Mouse (Mus musculus): ENCODE measurements around the gene 9930022D16Rik. TPM values are rescaled to one million over a fixed set of nuclear protein-coding genes. Genes with fewer than 3 reads are reported as not detected.

9930022D16Rik gene
- polyA plus RNA-seq, 1 experiment from 2014 or later = not detected

- Histone ChIP-seq H3K9me3 (ENCODE audit: control insufficient read depth, low read length) (no peaks in the 10 kb centered on the region), H3K27me3 (ENCODE audit: control insufficient read depth, insufficient read depth, low read length) (no peaks in the 10 kb centered on the region), H3K4me2 (replicated peaks) (no peak overlapping the region), H3K4me3 (replicated peaks; ENCODE audit: low read length) (no peak overlapping the region), H3K9ac (no peak overlapping the region), H3K36me3 (replicated peaks; ENCODE audit: control insufficient read depth, insufficient read depth) (peaks cover 20% of the 10 kb centered on the region), H3K4me1 (replicated peaks; ENCODE audit: control insufficient read depth, insufficient read depth, low read length) (peaks cover 10% of the 10 kb centered on the region), H3K27ac (no peak overlapping the region)
- DNase-seq (ENCODE audit: low spot score) (no peak), ATAC-seq (ENCODE audit: low FRiP score) (no peak)
- WGBS = 61% methylated on average over 3 of the region's 3 CpGs
Observed at GRCm38 (mm10) chr11:109441119-109441518, 27.4 kb downstream of the 9930022D16Rik start.

GRCm38 (mm10) chr11:109442166-109442730 is 28.5 kb downstream of the 9930022D16Rik start:
- no peak for DNase-seq (ENCODE audit: low spot score)
- 73% methylated on average over 5 of the region's 5 CpGs for WGBS
- Histone ChIP-seq H3K4me2 (replicated peaks) (no peak overlapping the region), H3K36me3 (replicated peaks; ENCODE audit: control insufficient read depth, insufficient read depth) (peaks cover 11% of the 10 kb centered on the region), H3K9me3 (ENCODE audit: control insufficient read depth, low read length) (no peaks in the 10 kb centered on the region), H3K9ac (no peak overlapping the region), H3K4me3 (replicated peaks; ENCODE audit: low read length) (no peak overlapping the region), H3K27me3 (ENCODE audit: control insufficient read depth, insufficient read depth, low read length) (no peaks in the 10 kb centered on the region), H3K4me1 (replicated peaks; ENCODE audit: control insufficient read depth, insufficient read depth, low read length) (peaks cover 10% of the 10 kb centered on the region), H3K27ac (no peak overlapping the region)
- ATAC-seq (ENCODE audit: low FRiP score) = no peak

GRCm38 (mm10) chr11:109443468-109444263 is 29.9 kb downstream of the 9930022D16Rik start:
- no peak for ATAC-seq (ENCODE audit: low FRiP score)
- H3K4me1 ChIP-seq (replicated peaks; ENCODE audit: control insufficient read depth, insufficient read depth, low read length) = peaks cover 10% of the 10 kb centered on the region
- H3K27me3 ChIP-seq (ENCODE audit: control insufficient read depth, insufficient read depth, low read length) = no peaks in the 10 kb centered on the region
- no peak overlapping the region for H3K4me3 ChIP-seq (replicated peaks; ENCODE audit: low read length)
- no peak overlapping the region for H3K27ac ChIP-seq
- H3K36me3 ChIP-seq (replicated peaks; ENCODE audit: control insufficient read depth, insufficient read depth) = no peaks in the 10 kb centered on the region
- DNase-seq (ENCODE audit: low spot score) = no peak
- H3K9ac ChIP-seq = no peak overlapping the region
- no peaks in the 10 kb centered on the region for H3K9me3 ChIP-seq (ENCODE audit: control insufficient read depth, low read length)
- H3K4me2 ChIP-seq (replicated peaks) = no peak overlapping the region
- WGBS = 90% methylated on average over 8 of the region's 8 CpGs

GRCm38 (mm10) chr11:109444600-109444999 is 30.9 kb downstream of the 9930022D16Rik start:
- ATAC-seq (ENCODE audit: low FRiP score) = no peak
- Histone ChIP-seq H3K27ac (no peak overlapping the region), H3K36me3 (replicated peaks; ENCODE audit: control insufficient read depth, insufficient read depth) (no peaks in the 10 kb centered on the region), H3K4me1 (replicated peaks; ENCODE audit: control insufficient read depth, insufficient read depth, low read length) (peaks cover 8% of the 10 kb centered on the region), H3K9ac (no peak overlapping the region), H3K4me2 (replicated peaks) (no peak overlapping the region), H3K9me3 (ENCODE audit: control insufficient read depth, low read length) (no peaks in the 10 kb centered on the region), H3K4me3 (replicated peaks; ENCODE audit: low read length) (no peak overlapping the region), H3K27me3 (ENCODE audit: control insufficient read depth, insufficient read depth, low read length) (no peaks in the 10 kb centered on the region)
- 50% methylated on average over 7 of the region's 7 CpGs for WGBS
- no peak for DNase-seq (ENCODE audit: low spot score)

- WGBS = 61% methylated on average over 13 of the region's 13 CpGs
- H3K4me1 ChIP-seq (replicated peaks; ENCODE audit: control insufficient read depth, insufficient read depth, low read length) = no peaks in the 10 kb centered on the region
- H3K9ac ChIP-seq = no peak overlapping the region
- no peaks in the 10 kb centered on the region for H3K27me3 ChIP-seq (ENCODE audit: control insufficient read depth, insufficient read depth, low read length)
- no peak overlapping the region for H3K4me2 ChIP-seq (replicated peaks)
- no peaks in the 10 kb centered on the region for H3K9me3 ChIP-seq (ENCODE audit: control insufficient read depth, low read length)
- DNase-seq (ENCODE audit: low spot score) = peak; percentile 78
- no peak for ATAC-seq (ENCODE audit: low FRiP score)
- no peaks in the 10 kb centered on the region for H3K36me3 ChIP-seq (replicated peaks; ENCODE audit: control insufficient read depth, insufficient read depth)
- H3K27ac ChIP-seq = no peak overlapping the region
- H3K4me3 ChIP-seq (replicated peaks; ENCODE audit: low read length) = no peak overlapping the region
Observed at GRCm38 (mm10) chr11:109445438-109446035, 31.8 kb downstream of the 9930022D16Rik start.

GRCm38 (mm10) chr11:109451169-109451568 is 37.5 kb downstream of the 9930022D16Rik start:
- ATAC-seq (ENCODE audit: low FRiP score) = no peak
- 83% methylated on average over 11 of the region's 11 CpGs for WGBS
- no peaks in the 10 kb centered on the region for H3K27me3 ChIP-seq (ENCODE audit: control insufficient read depth, insufficient read depth, low read length)

GRCm38 (mm10) chr11:109456261-109456660 is 42.5 kb downstream of the 9930022D16Rik start:
- no peaks in the 10 kb centered on the region for H3K4me1 ChIP-seq (replicated peaks; ENCODE audit: control insufficient read depth, insufficient read depth, low read length)
- no peak overlapping the region for H3K9ac ChIP-seq
- H3K9me3 ChIP-seq (ENCODE audit: control insufficient read depth, low read length) = no peaks in the 10 kb centered on the region
- 81% methylated on average over 5 of the region's 5 CpGs for WGBS
- H3K27ac ChIP-seq = no peak overlapping the region
- no peak overlapping the region for H3K4me2 ChIP-seq (replicated peaks)
- DNase-seq (ENCODE audit: low spot score) (no peak), ATAC-seq (ENCODE audit: low FRiP score) (no peak)
- H3K4me3 ChIP-seq (replicated peaks; ENCODE audit: low read length) = no peak overlapping the region
- no peaks in the 10 kb centered on the region for H3K27me3 ChIP-seq (ENCODE audit: control insufficient read depth, insufficient read depth, low read length)
- peaks cover 13% of the 10 kb centered on the region; the same call in 1 of the 2 replicates for H3K36me3 ChIP-seq (replicated peaks; ENCODE audit: control insufficient read depth, insufficient read depth)

More at GRCm38 (mm10) chr11:109451169-109451568, 37.5 kb downstream of the 9930022D16Rik start:
- no peak overlapping the region for H3K27ac ChIP-seq
- no peaks in the 10 kb centered on the region for H3K9me3 ChIP-seq (ENCODE audit: control insufficient read depth, low read length)
- H3K4me3 ChIP-seq (replicated peaks; ENCODE audit: low read length) = no peak overlapping the region
- no peak overlapping the region for H3K4me2 ChIP-seq (replicated peaks)
- no peak for DNase-seq (ENCODE audit: low spot score)
- H3K36me3 ChIP-seq (replicated peaks; ENCODE audit: control insufficient read depth, insufficient read depth) = peaks cover 9% of the 10 kb centered on the region; the same call in 1 of the 2 replicates
- no peak overlapping the region for H3K9ac ChIP-seq
- H3K4me1 ChIP-seq (replicated peaks; ENCODE audit: control insufficient read depth, insufficient read depth, low read length) = no peaks in the 10 kb centered on the region

- no peaks in the 10 kb centered on the region for H3K27me3 ChIP-seq (ENCODE audit: control insufficient read depth, insufficient read depth, low read length)
- WGBS = 94% methylated on average over 11 of the region's 11 CpGs
- H3K27ac ChIP-seq = no peak overlapping the region
- H3K9ac ChIP-seq = no peak overlapping the region
- DNase-seq (ENCODE audit: low spot score) (no peak), ATAC-seq (ENCODE audit: low FRiP score) (no peak)
- peaks cover 11% of the 10 kb centered on the region for H3K36me3 ChIP-seq (replicated peaks; ENCODE audit: control insufficient read depth, insufficient read depth)
- no peaks in the 10 kb centered on the region for H3K9me3 ChIP-seq (ENCODE audit: control insufficient read depth, low read length)
- H3K4me1 ChIP-seq (replicated peaks; ENCODE audit: control insufficient read depth, insufficient read depth, low read length) = no peaks in the 10 kb centered on the region
- no peak overlapping the region for H3K4me3 ChIP-seq (replicated peaks; ENCODE audit: low read length)
- H3K4me2 ChIP-seq (replicated peaks) = no peak overlapping the region
Observed at GRCm38 (mm10) chr11:109458165-109458564, 44.4 kb downstream of the 9930022D16Rik start.

- Histone ChIP-seq H3K27ac (no peak overlapping the region), H3K4me1 (replicated peaks; ENCODE audit: control insufficient read depth, insufficient read depth, low read length) (no peaks in the 10 kb centered on the region), H3K4me2 (replicated peaks) (no peak overlapping the region), H3K27me3 (ENCODE audit: control insufficient read depth, insufficient read depth, low read length) (no peaks in the 10 kb centered on the region), H3K9me3 (ENCODE audit: control insufficient read depth, low read length) (no peaks in the 10 kb centered on the region), H3K4me3 (replicated peaks; ENCODE audit: low read length) (no peak overlapping the region), H3K9ac (no peak overlapping the region), H3K36me3 (replicated peaks; ENCODE audit: control insufficient read depth, insufficient read depth) (peaks cover 11% of the 10 kb centered on the region; the same call in 1 of the 2 replicates)
- ATAC-seq (ENCODE audit: low FRiP score) (no peak), DNase-seq (ENCODE audit: low spot score) (no peak)
- 85% methylated on average over 5 of the region's 5 CpGs for WGBS
Observed at GRCm38 (mm10) chr11:109460586-109460985, 46.9 kb downstream of the 9930022D16Rik start.
